Mouse (Mus musculus): ENCODE measurements around the gene Rnf26. TPM values are rescaled to one million over a fixed set of nuclear protein-coding genes. Genes with fewer than 3 reads are reported as not detected.
A peak's percentile ranks its signal among the peaks of the same experiment; 100 is the strongest.

The Rnf26 gene
- polyA plus RNA-seq, 1 experiment = 40.2 TPM

DNA sequence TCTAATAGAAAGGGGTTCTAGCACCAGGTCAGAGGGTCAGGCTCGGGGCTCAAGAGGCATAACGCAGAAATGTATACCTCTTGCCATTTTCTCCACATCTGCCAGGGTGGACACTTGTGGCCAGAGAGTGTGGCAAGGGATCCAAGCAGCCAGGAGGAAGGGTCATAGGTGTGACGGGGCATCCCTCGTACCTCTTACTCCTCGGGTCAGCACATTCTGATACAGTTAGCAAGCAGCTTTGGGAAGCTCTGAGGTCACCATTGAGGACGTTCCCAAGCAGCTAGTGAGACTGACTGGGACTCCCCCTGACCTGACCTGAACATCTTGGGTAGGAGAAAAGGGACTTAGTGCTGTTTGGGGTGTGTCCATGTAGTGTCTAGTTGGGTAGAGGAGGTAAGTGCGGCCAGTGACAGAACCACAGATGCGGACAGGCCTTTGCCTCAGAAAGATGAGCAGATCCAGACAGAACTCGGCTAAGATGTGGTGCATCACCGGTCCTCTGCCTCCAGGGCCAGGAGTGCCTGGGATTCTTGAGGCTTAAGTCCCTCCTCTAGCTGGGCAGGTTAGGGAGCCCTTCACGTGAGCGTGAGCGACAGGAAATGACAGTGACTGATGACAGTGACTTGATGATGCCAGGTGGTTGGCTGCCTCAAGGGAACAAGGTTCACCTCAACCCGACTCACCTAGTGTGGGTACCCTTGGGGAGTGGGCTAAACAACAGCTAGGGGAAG, 43.0 kb downstream of the Rnf26 start:
- Histone ChIP-seq H3K4me1 (ENCODE audit: control insufficient read depth, insufficient read depth, low read length) (peaks cover 3% of the 10 kb centered on the region; the same call in 1 of the 2 replicates), H3K4me3 (ENCODE audit: insufficient read depth, low read length) (no peak overlapping the region), H3K27ac (ENCODE audit: insufficient read depth, low read length) (no peak overlapping the region)
- no peak for TF ChIP-seq CTCF (IDR thresholded peaks at IDR 0.05; ENCODE audit: borderline replicate concordance, insufficient read depth, low read length)
- no peak for TF ChIP-seq POLR2A (IDR thresholded peaks at IDR 0.05; ENCODE audit: low read depth, low read length)

DNA sequence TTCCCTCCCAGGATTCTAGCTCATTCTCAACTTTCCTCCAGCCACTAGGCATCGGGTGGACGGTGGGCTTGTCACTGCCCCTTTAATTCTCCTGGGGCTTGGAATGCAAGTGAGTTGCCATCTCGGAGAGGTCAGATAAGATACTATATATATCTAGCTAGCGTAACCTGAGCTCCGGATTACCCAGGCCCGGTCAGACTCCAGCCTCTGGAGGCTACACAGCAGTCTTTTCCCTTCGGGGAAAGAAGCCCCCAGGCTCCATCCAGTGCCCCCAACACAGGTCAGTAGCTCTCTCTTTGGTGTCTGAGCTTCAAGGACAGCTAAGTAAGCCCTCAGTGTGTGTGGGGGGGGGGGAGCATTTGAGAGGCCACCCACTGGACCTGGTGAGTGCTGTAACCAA, 44.1 kb downstream of the Rnf26 start:
- Histone ChIP-seq H3K4me3 (ENCODE audit: insufficient read depth, low read length) (no peak overlapping the region), H3K27ac (ENCODE audit: insufficient read depth, low read length) (no peak overlapping the region), H3K4me1 (ENCODE audit: control insufficient read depth, insufficient read depth, low read length) (peaks cover 3% of the 10 kb centered on the region; the same call in 1 of the 2 replicates)
- no peak for TF ChIP-seq POLR2A (IDR thresholded peaks at IDR 0.05; ENCODE audit: low read depth, low read length)
- no peak for TF ChIP-seq CTCF (IDR thresholded peaks at IDR 0.05; ENCODE audit: borderline replicate concordance, insufficient read depth, low read length)

DNA sequence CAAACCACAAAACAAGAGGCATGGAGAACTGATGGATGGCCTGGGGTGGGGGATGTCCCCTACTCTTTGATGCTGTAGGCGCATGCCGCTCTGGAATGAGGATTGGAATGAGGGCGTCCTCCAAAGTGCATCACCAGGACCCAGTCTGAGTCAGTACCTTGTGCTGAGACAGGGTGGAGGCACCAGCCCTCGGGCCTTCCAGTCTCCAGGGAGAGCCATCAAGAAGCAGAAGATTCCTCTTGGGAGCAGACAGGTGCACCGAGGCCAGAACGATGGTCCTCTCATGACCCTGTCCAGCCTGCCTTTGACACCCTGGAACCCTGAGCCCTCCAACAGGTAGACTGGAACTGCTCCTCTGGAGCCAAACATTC, 45.4 kb downstream of the Rnf26 start:
- no peak overlapping the region for H3K27ac ChIP-seq (ENCODE audit: insufficient read depth, low read length)
- H3K4me1 ChIP-seq (ENCODE audit: control insufficient read depth, insufficient read depth, low read length) = peaks cover 3% of the 10 kb centered on the region; the same call in 1 of the 2 replicates
- no peak overlapping the region for H3K4me3 ChIP-seq (ENCODE audit: insufficient read depth, low read length)
- TF ChIP-seq POLR2A (IDR thresholded peaks at IDR 0.05; ENCODE audit: low read depth, low read length) (no peak), CTCF (IDR thresholded peaks at IDR 0.05; ENCODE audit: borderline replicate concordance, insufficient read depth, low read length) (no peak)

DNA sequence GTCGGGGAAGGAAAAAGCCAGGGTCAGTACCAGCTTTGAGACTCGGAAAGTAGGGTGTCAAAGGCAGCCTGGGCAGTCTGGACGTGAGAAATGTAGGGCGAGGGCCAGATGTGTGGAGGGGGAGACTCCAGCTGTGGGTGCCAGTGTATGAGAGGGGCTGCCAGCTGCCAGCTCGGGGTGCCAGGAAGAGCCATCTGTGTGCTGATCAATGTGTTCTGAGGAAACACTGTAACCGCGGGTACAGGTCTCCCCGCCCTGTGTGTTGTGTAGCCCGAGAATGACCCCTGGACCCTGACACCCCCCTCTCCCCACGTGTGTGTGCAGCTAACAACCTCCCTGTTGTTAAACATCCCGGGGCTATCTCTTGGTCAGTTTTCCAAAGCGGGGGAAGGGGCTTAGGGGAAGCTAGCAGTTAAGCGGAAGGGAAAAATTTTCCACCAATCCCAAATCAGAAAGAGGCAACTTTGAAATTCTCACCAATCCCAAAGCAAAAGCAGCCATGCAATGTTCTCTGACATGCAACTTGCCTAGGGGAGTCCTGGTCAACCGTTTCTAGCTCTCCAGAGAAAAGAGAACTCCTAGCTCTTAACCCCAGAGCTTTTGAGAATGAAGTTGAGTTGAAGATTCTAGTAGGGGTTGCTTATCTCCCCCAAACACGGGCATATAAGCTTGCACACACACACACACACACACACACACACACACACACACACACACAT, 45.9 kb downstream of the Rnf26 start:
- peaks cover 3% of the 10 kb centered on the region; the same call in 1 of the 2 replicates for H3K4me1 ChIP-seq (ENCODE audit: control insufficient read depth, insufficient read depth, low read length)
- H3K27ac ChIP-seq (ENCODE audit: insufficient read depth, low read length) = no peak overlapping the region
- no peak for TF ChIP-seq POLR2A (IDR thresholded peaks at IDR 0.05; ENCODE audit: low read depth, low read length)
- TF ChIP-seq CTCF (IDR thresholded peaks at IDR 0.05; ENCODE audit: borderline replicate concordance, insufficient read depth, low read length) = no peak
- peak overlapping the region; percentile 48 for H3K4me3 ChIP-seq (ENCODE audit: insufficient read depth, low read length)

DNA sequence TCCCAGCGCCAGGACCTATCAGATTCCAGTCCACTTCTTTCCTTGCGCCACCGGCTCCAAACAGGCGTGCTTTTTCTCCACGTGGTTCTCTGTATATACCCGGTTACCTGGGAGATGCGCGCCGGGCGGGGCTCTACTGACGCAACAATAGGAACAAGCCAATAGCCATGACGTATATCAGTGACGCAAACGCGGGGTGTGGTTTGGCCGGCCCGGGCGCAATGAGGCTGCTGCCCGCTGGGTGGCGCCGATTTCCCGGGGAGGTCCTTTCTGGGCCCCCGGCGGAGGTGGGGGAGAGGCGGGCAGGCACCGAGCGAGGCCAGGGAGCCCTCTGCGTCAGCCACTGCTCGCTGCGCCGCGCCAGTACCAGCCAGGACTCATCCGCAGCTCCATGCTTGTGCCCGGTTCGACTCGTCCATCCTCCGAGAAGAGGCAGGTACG, 46.5 kb downstream of the Rnf26 start, which contains the start of gene Usp2:
Usp2 (plus strand) TSS at position 237 of the 441 bp plus-strand sequence.
- H3K4me1 ChIP-seq (ENCODE audit: control insufficient read depth, insufficient read depth, low read length) = no peaks in the 10 kb centered on the region; the same call in 1 of the 2 replicates
- no peak within 1 kb of the TSS for H3K27ac ChIP-seq (ENCODE audit: insufficient read depth, low read length)
- H3K4me3 ChIP-seq (ENCODE audit: insufficient read depth, low read length) = peak within 1 kb of the TSS; percentile 48
- peak; percentile 63 for TF ChIP-seq POLR2A (IDR thresholded peaks at IDR 0.05; ENCODE audit: low read depth, low read length)
- TF ChIP-seq CTCF (IDR thresholded peaks at IDR 0.05; ENCODE audit: borderline replicate concordance, insufficient read depth, low read length) = peak; percentile 58; the same call in 1 of the 2 replicates

DNA sequence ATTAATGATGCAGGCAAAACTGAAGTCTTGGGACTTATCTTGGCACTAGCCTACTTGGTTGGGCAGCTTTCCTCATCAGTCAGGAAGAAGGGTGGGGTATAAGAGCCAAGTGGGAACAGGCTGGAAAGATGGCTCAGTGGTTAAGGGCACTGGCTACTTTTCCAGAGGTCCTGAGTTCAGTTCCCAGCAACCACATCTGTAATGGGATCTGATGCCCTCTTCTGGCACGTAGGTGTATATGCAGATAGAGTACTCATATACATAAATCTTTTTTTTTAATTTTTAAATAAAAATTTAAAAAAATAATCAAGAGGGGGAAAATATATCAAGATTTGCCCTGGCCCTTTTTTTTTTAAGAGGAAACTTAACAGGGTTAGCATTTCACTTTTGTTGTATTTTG, 48.1 kb downstream of the Rnf26 start:
- no peaks in the 10 kb centered on the region; the same call in 1 of the 2 replicates for H3K4me1 ChIP-seq (ENCODE audit: control insufficient read depth, insufficient read depth, low read length)
- no peak for TF ChIP-seq POLR2A (IDR thresholded peaks at IDR 0.05; ENCODE audit: low read depth, low read length)
- no peak for TF ChIP-seq CTCF (IDR thresholded peaks at IDR 0.05; ENCODE audit: borderline replicate concordance, insufficient read depth, low read length)

DNA sequence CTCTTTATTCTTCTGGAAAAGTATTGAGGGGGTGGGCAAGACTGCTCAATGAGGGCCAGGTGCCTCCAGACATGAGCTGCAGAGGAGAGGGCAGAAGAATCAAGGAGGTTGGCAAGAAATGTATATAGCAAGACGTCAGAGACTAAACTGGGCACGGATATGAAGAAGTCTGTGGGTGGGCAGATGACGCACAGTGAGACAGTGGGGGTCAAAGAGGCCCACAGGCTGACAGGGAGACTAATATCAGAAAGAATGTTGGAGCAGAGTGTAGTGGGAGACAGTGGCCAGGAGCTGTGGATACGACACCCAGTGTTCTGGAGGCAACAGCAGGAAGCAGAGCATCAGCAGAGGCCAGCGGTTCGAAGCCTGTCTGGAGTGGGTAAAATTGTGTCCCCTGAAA, 54.7 kb downstream of the Rnf26 start:
- TF ChIP-seq POLR2A (IDR thresholded peaks at IDR 0.05; ENCODE audit: low read depth, low read length) (no peak), CTCF (IDR thresholded peaks at IDR 0.05; ENCODE audit: borderline replicate concordance, insufficient read depth, low read length) (no peak)
- Histone ChIP-seq H3K4me3 (ENCODE audit: insufficient read depth, low read length) (no peak overlapping the region), H3K27ac (ENCODE audit: insufficient read depth, low read length) (no peak overlapping the region), H3K4me1 (ENCODE audit: control insufficient read depth, insufficient read depth, low read length) (no peaks in the 10 kb centered on the region; the same call in 1 of the 2 replicates)

More for the DNA sequence above, 48.1 kb downstream of the Rnf26 start:
- no peak overlapping the region for H3K4me3 ChIP-seq (ENCODE audit: insufficient read depth, low read length)
- no peak overlapping the region for H3K27ac ChIP-seq (ENCODE audit: insufficient read depth, low read length)

DNA sequence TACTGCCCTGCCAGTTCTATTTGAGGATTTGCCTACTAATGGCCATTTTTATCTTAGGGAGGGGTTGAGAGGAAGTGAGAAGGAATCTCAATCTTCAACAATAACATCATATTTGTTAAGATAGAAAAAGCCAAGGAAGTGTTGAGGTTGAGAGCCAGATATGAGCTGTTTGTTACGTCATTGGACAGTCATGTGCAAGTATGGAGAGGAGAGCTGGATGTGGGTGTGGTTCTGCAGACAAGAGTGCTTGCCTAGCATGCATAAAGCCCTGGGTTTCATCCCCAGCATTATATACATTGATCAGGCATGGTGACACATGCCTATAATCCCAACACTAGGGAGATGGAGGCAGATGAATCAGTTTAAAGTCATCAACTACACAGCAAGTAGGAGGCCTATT, 59.4 kb downstream of the Rnf26 start:
- Histone ChIP-seq H3K4me3 (ENCODE audit: insufficient read depth, low read length) (no peak overlapping the region), H3K4me1 (ENCODE audit: control insufficient read depth, insufficient read depth, low read length) (peaks cover 3% of the 10 kb centered on the region; the same call in 1 of the 2 replicates), H3K27ac (ENCODE audit: insufficient read depth, low read length) (peak overlapping the region; percentile 84; the same call in 1 of the 2 replicates)
- no peak for TF ChIP-seq POLR2A (IDR thresholded peaks at IDR 0.05; ENCODE audit: low read depth, low read length)
- no peak for TF ChIP-seq CTCF (IDR thresholded peaks at IDR 0.05; ENCODE audit: borderline replicate concordance, insufficient read depth, low read length)

DNA sequence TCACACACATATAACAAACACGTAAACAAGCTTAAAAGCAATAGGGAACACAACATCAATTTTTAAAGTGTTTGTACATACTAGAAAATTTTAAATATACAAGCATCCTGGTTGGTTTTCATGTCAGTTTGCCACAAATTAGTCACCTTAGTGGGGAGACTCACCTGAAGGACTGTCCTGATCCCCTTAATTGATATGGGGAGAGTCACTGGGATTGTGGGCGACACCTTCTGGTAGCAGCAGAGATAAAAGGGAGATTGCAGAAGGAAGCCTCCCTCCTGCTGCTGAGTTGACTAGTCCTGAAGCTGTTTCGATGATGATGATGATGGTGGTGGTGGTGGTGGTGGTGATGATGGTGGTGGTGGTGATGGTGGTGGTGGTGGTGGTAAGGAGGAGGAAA, 60.5 kb downstream of the Rnf26 start:
- Histone ChIP-seq H3K4me3 (ENCODE audit: insufficient read depth, low read length) (no peak overlapping the region), H3K27ac (ENCODE audit: insufficient read depth, low read length) (no peak overlapping the region), H3K4me1 (ENCODE audit: control insufficient read depth, insufficient read depth, low read length) (peaks cover 5% of the 10 kb centered on the region; the same call in 1 of the 2 replicates)
- no peak for TF ChIP-seq POLR2A (IDR thresholded peaks at IDR 0.05; ENCODE audit: low read depth, low read length)
- no peak for TF ChIP-seq CTCF (IDR thresholded peaks at IDR 0.05; ENCODE audit: borderline replicate concordance, insufficient read depth, low read length)

All from embryonic fibroblast, embryonic 13.5 days (primary cell).